Mouse (Mus musculus): ENCODE measurements at regions not wholly inside any gene's neighbourhood (a gene's known extent, or its start where the extent isn't known, plus 50 kb on each side); places are given as distances from the start of the nearest gene placed in this dataset.

DNA sequence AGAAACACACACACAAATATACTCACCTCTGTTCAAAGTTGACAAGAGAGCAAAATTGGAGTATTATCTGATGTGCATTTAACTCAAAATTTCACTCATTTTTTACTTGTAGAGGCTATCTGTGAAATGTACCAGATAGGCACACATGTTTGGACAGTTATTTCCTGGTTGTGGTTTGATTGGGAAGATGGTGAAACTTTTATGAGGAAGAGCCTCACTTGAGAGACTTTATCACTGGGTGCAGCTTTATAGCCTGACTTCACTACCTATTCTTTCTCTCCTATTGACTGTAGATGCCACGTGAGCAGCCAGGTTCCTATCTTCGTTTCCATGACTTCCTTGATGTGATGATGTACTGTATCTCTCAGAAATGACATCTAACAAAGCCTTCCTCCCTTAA is 77.3 kb upstream of the Fmo9 start:
- peaks cover 12% of the 10 kb centered on the region for H3K9me3 ChIP-seq (replicated peaks; ENCODE audit: control insufficient read depth, insufficient read depth, low read length, poor library complexity, severe bottlenecking)
- no peaks in the 10 kb centered on the region for H3K4me1 ChIP-seq (ENCODE audit: control insufficient read depth, insufficient read depth, low read length)
- H3K4me3 ChIP-seq (ENCODE audit: low read depth, low read length), result no peak overlapping the region
- H3K9ac ChIP-seq (ENCODE audit: low read depth, poor library complexity, severe bottlenecking), result no peak overlapping the region
- no peak overlapping the region for H3K27ac ChIP-seq (ENCODE audit: insufficient read depth, low read length)
- TF ChIP-seq POLR2A (IDR thresholded peaks at IDR 0.05; ENCODE audit: insufficient read depth, low read length) (no peak), EP300 (IDR thresholded peaks at IDR 0.05; ENCODE audit: insufficient read depth, low read depth, low read length) (no peak), CTCF (IDR thresholded peaks at IDR 0.05; ENCODE audit: low read depth, low read length) (no peak)
- no peaks in the 10 kb centered on the region for H3K27me3 ChIP-seq (ENCODE audit: control insufficient read depth, insufficient read depth, low read length, poor library complexity, severe bottlenecking)
- no peaks in the 10 kb centered on the region for H3K36me3 ChIP-seq (ENCODE audit: control insufficient read depth, insufficient read depth, low read length, poor library complexity, severe bottlenecking)

GRCm38 (mm10) chr1:166773114-166773513 is 91.5 kb upstream of the Fmo9 start:
- no peaks in the 10 kb centered on the region for H3K36me3 ChIP-seq (ENCODE audit: control insufficient read depth, insufficient read depth, low read length, poor library complexity, severe bottlenecking)
- no peaks in the 10 kb centered on the region for H3K4me1 ChIP-seq (ENCODE audit: control insufficient read depth, insufficient read depth, low read length)
- H3K9me3 ChIP-seq (replicated peaks; ENCODE audit: control insufficient read depth, insufficient read depth, low read length, poor library complexity, severe bottlenecking), result peaks cover 11% of the 10 kb centered on the region
- TF ChIP-seq EP300 (IDR thresholded peaks at IDR 0.05; ENCODE audit: insufficient read depth, low read depth, low read length) (no peak), CTCF (IDR thresholded peaks at IDR 0.05; ENCODE audit: low read depth, low read length) (no peak), POLR2A (IDR thresholded peaks at IDR 0.05; ENCODE audit: insufficient read depth, low read length) (no peak)
- H3K4me3 ChIP-seq (ENCODE audit: low read depth, low read length), result no peak overlapping the region
- H3K27me3 ChIP-seq (ENCODE audit: control insufficient read depth, insufficient read depth, low read length, poor library complexity, severe bottlenecking), result no peaks in the 10 kb centered on the region
- no peak overlapping the region for H3K9ac ChIP-seq (ENCODE audit: low read depth, poor library complexity, severe bottlenecking)
- no peak overlapping the region for H3K27ac ChIP-seq (ENCODE audit: insufficient read depth, low read length)

GRCm38 (mm10) chr1:166782106-166782505 is 100.5 kb upstream of the Fmo9 start:
- Histone ChIP-seq H3K9me3 (replicated peaks; ENCODE audit: control insufficient read depth, insufficient read depth, low read length, poor library complexity, severe bottlenecking) (no peaks in the 10 kb centered on the region), H3K36me3 (ENCODE audit: control insufficient read depth, insufficient read depth, low read length, poor library complexity, severe bottlenecking) (no peaks in the 10 kb centered on the region), H3K27ac (ENCODE audit: insufficient read depth, low read length) (no peak overlapping the region), H3K4me1 (ENCODE audit: control insufficient read depth, insufficient read depth, low read length) (no peaks in the 10 kb centered on the region), H3K27me3 (ENCODE audit: control insufficient read depth, insufficient read depth, low read length, poor library complexity, severe bottlenecking) (no peaks in the 10 kb centered on the region), H3K4me3 (ENCODE audit: low read depth, low read length) (no peak overlapping the region), H3K9ac (ENCODE audit: low read depth, poor library complexity, severe bottlenecking) (no peak overlapping the region)
- TF ChIP-seq CTCF (IDR thresholded peaks at IDR 0.05; ENCODE audit: low read depth, low read length) (no peak), EP300 (IDR thresholded peaks at IDR 0.05; ENCODE audit: insufficient read depth, low read depth, low read length) (no peak), POLR2A (IDR thresholded peaks at IDR 0.05; ENCODE audit: insufficient read depth, low read length) (no peak)

DNA sequence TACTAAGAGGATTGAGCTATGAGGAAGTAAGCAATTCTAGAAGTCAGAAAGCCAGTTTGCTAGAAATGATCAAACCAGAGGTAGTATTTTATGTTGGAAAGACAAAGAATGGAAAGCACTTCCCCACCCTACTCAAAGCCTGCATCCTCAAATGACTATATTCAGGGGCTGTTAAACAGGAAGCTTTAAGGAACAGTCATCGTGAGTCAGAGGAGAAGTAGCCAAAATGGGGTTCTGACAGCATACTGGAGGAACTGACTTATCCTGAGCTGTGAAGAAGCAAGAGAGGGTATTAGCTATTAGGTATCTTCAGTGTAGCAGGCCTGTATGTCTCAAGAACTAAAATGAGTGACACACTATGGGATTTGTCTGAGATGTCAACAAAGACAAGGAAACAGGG is 106.3 kb upstream of the Fmo9 start:
- no peaks in the 10 kb centered on the region for H3K4me1 ChIP-seq (ENCODE audit: control insufficient read depth, insufficient read depth, low read length)
- no peaks in the 10 kb centered on the region for H3K27me3 ChIP-seq (ENCODE audit: control insufficient read depth, insufficient read depth, low read length, poor library complexity, severe bottlenecking)
- TF ChIP-seq CTCF (IDR thresholded peaks at IDR 0.05; ENCODE audit: low read depth, low read length), result no peak
- no peak for TF ChIP-seq POLR2A (IDR thresholded peaks at IDR 0.05; ENCODE audit: insufficient read depth, low read length)
- no peak for TF ChIP-seq EP300 (IDR thresholded peaks at IDR 0.05; ENCODE audit: insufficient read depth, low read depth, low read length)
- no peak overlapping the region for H3K27ac ChIP-seq (ENCODE audit: insufficient read depth, low read length)
- no peaks in the 10 kb centered on the region for H3K9me3 ChIP-seq (replicated peaks; ENCODE audit: control insufficient read depth, insufficient read depth, low read length, poor library complexity, severe bottlenecking)
- no peaks in the 10 kb centered on the region for H3K36me3 ChIP-seq (ENCODE audit: control insufficient read depth, insufficient read depth, low read length, poor library complexity, severe bottlenecking)
- no peak overlapping the region for H3K4me3 ChIP-seq (ENCODE audit: low read depth, low read length)
- no peak overlapping the region for H3K9ac ChIP-seq (ENCODE audit: low read depth, poor library complexity, severe bottlenecking)

- no peak overlapping the region for H3K4me3 ChIP-seq (ENCODE audit: low read depth, low read length)
- no peak overlapping the region for H3K27ac ChIP-seq (ENCODE audit: insufficient read depth, low read length)
- TF ChIP-seq EP300 (IDR thresholded peaks at IDR 0.05; ENCODE audit: insufficient read depth, low read depth, low read length), result no peak
- no peak for TF ChIP-seq CTCF (IDR thresholded peaks at IDR 0.05; ENCODE audit: low read depth, low read length)
- no peak for TF ChIP-seq POLR2A (IDR thresholded peaks at IDR 0.05; ENCODE audit: insufficient read depth, low read length)
- no peaks in the 10 kb centered on the region for H3K36me3 ChIP-seq (ENCODE audit: control insufficient read depth, insufficient read depth, low read length, poor library complexity, severe bottlenecking)
- no peak overlapping the region for H3K9ac ChIP-seq (ENCODE audit: low read depth, poor library complexity, severe bottlenecking)
- H3K27me3 ChIP-seq (ENCODE audit: control insufficient read depth, insufficient read depth, low read length, poor library complexity, severe bottlenecking), result no peaks in the 10 kb centered on the region
- H3K4me1 ChIP-seq (ENCODE audit: control insufficient read depth, insufficient read depth, low read length), result no peaks in the 10 kb centered on the region
- no peaks in the 10 kb centered on the region for H3K9me3 ChIP-seq (replicated peaks; ENCODE audit: control insufficient read depth, insufficient read depth, low read length, poor library complexity, severe bottlenecking)
These were observed 107.3 kb upstream of the Fmo9 start for GRCm38 (mm10) chr1:166788824-166789399.

- Histone ChIP-seq H3K9ac (ENCODE audit: low read depth, poor library complexity, severe bottlenecking) (no peak overlapping the region), H3K36me3 (ENCODE audit: control insufficient read depth, insufficient read depth, low read length, poor library complexity, severe bottlenecking) (no peaks in the 10 kb centered on the region), H3K4me3 (ENCODE audit: low read depth, low read length) (no peak overlapping the region), H3K9me3 (replicated peaks; ENCODE audit: control insufficient read depth, insufficient read depth, low read length, poor library complexity, severe bottlenecking) (no peaks in the 10 kb centered on the region), H3K4me1 (ENCODE audit: control insufficient read depth, insufficient read depth, low read length) (no peaks in the 10 kb centered on the region), H3K27me3 (ENCODE audit: control insufficient read depth, insufficient read depth, low read length, poor library complexity, severe bottlenecking) (no peaks in the 10 kb centered on the region), H3K27ac (ENCODE audit: insufficient read depth, low read length) (no peak overlapping the region)
- TF ChIP-seq EP300 (IDR thresholded peaks at IDR 0.05; ENCODE audit: insufficient read depth, low read depth, low read length), result no peak
- TF ChIP-seq POLR2A (IDR thresholded peaks at IDR 0.05; ENCODE audit: insufficient read depth, low read length), result no peak
- no peak for TF ChIP-seq CTCF (IDR thresholded peaks at IDR 0.05; ENCODE audit: low read depth, low read length)
These were observed 111.5 kb upstream of the Fmo9 start for GRCm38 (mm10) chr1:166793052-166793716.

Data from ES-Bruce4 (cell line).